Mouse (Mus musculus): ENCODE results near the gene Eif4a2.

Gene Eif4a2

GRCm38 (mm10) chr16:23124398-23124797, 17.2 kb downstream of the Eif4a2 start:
- Histone ChIP-seq H3K27me3 (ENCODE audit: insufficient read depth, low read length) (no peaks in the 10 kb centered on the region), H3K36me3 (ENCODE audit: insufficient read depth, low read length) (peaks cover 64% of the 10 kb centered on the region), H3K4me3 (replicated peaks; ENCODE audit: low read length) (no peak overlapping the region), H3K4me1 (replicated peaks; ENCODE audit: low read depth, low read length) (peaks cover 21% of the 10 kb centered on the region), H3K9me3 (ENCODE audit: low read length) (no peaks in the 10 kb centered on the region)
- TF ChIP-seq NANOG (IDR thresholded peaks at IDR 0.05; ENCODE audit: borderline replicate concordance, low read length) (no peak), POU5F1 (IDR thresholded peaks at IDR 0.05; ENCODE audit: borderline replicate concordance, low read length) (no peak), CTCF (conservative IDR thresholded peaks at IDR 0.05; ENCODE audit: low read length) (no peak)

- Histone ChIP-seq H3K4me1 (replicated peaks; ENCODE audit: low read depth, low read length) (peaks cover 27% of the 10 kb centered on the region), H3K36me3 (ENCODE audit: insufficient read depth, low read length) (peaks cover 41% of the 10 kb centered on the region), H3K9me3 (ENCODE audit: low read length) (no peaks in the 10 kb centered on the region), H3K27me3 (ENCODE audit: insufficient read depth, low read length) (no peaks in the 10 kb centered on the region), H3K4me3 (replicated peaks; ENCODE audit: low read length) (peak overlapping the region; percentile 95)
- TF ChIP-seq POU5F1 (IDR thresholded peaks at IDR 0.05; ENCODE audit: borderline replicate concordance, low read length) = no peak
Observed at GRCm38 (mm10) chr16:23127311-23127672, 20.0 kb downstream of the Eif4a2 start.

- H3K4me1 ChIP-seq (replicated peaks; ENCODE audit: low read depth, low read length) = peaks cover 27% of the 10 kb centered on the region
Observed at GRCm38 (mm10) chr16:23127673-23128375, 20.6 kb downstream of the Eif4a2 start, which contains the start of gene Rfc4. Gene Rfc4 (minus strand): TSS chr16:23127737.

GRCm38 (mm10) chr16:23130303-23130702, 23.1 kb downstream of the Eif4a2 start:
- TF ChIP-seq CTCF (conservative IDR thresholded peaks at IDR 0.05; ENCODE audit: low read length) (no peak), POU5F1 (IDR thresholded peaks at IDR 0.05; ENCODE audit: borderline replicate concordance, low read length) (no peak), NANOG (IDR thresholded peaks at IDR 0.05; ENCODE audit: borderline replicate concordance, low read length) (no peak)
- H3K9me3 ChIP-seq (ENCODE audit: low read length) = no peaks in the 10 kb centered on the region
- peaks cover 15% of the 10 kb centered on the region for H3K36me3 ChIP-seq (ENCODE audit: insufficient read depth, low read length)
- H3K4me3 ChIP-seq (replicated peaks; ENCODE audit: low read length) = no peak overlapping the region
- peaks cover 27% of the 10 kb centered on the region for H3K4me1 ChIP-seq (replicated peaks; ENCODE audit: low read depth, low read length)
- H3K27me3 ChIP-seq (ENCODE audit: insufficient read depth, low read length) = no peaks in the 10 kb centered on the region

More at GRCm38 (mm10) chr16:23127673-23128375, 20.6 kb downstream of the Eif4a2 start, which contains the start of gene Rfc4:
- Histone ChIP-seq H3K4me3 (replicated peaks; ENCODE audit: low read length) (peak within 1 kb of the TSS; percentile 95), H3K27me3 (ENCODE audit: insufficient read depth, low read length) (no peaks in the 10 kb centered on the region), H3K36me3 (ENCODE audit: insufficient read depth, low read length) (peaks cover 36% of the 10 kb centered on the region), H3K9me3 (ENCODE audit: low read length) (no peaks in the 10 kb centered on the region)
- TF ChIP-seq NANOG (IDR thresholded peaks at IDR 0.05; ENCODE audit: borderline replicate concordance, low read length) (no peak), POU5F1 (IDR thresholded peaks at IDR 0.05; ENCODE audit: borderline replicate concordance, low read length) (no peak), CTCF (conservative IDR thresholded peaks at IDR 0.05; ENCODE audit: low read length) (peak; percentile 40)

GRCm38 (mm10) chr16:23132336-23132735, 25.1 kb downstream of the Eif4a2 start:
- no peaks in the 10 kb centered on the region for H3K9me3 ChIP-seq (ENCODE audit: low read length)
- H3K4me3 ChIP-seq (replicated peaks; ENCODE audit: low read length) = no peak overlapping the region
- no peaks in the 10 kb centered on the region; the same call in 1 of the 2 replicates for H3K27me3 ChIP-seq (ENCODE audit: insufficient read depth, low read length)
- peaks cover 16% of the 10 kb centered on the region for H3K4me1 ChIP-seq (replicated peaks; ENCODE audit: low read depth, low read length)
- TF ChIP-seq NANOG (IDR thresholded peaks at IDR 0.05; ENCODE audit: borderline replicate concordance, low read length) (no peak), POU5F1 (IDR thresholded peaks at IDR 0.05; ENCODE audit: borderline replicate concordance, low read length) (no peak), CTCF (conservative IDR thresholded peaks at IDR 0.05; ENCODE audit: low read length) (no peak)
- H3K36me3 ChIP-seq (ENCODE audit: insufficient read depth, low read length) = peaks cover 6% of the 10 kb centered on the region; the same call in 1 of the 2 replicates

GRCm38 (mm10) chr16:23135421-23136149, 28.3 kb downstream of the Eif4a2 start:
- no peaks in the 10 kb centered on the region for H3K4me1 ChIP-seq (replicated peaks; ENCODE audit: low read depth, low read length)
- TF ChIP-seq POU5F1 (IDR thresholded peaks at IDR 0.05; ENCODE audit: borderline replicate concordance, low read length) (no peak), CTCF (conservative IDR thresholded peaks at IDR 0.05; ENCODE audit: low read length) (peak; percentile 74)

GRCm38 (mm10) chr16:23136406-23136970, 29.2 kb downstream of the Eif4a2 start:
- H3K27me3 ChIP-seq (ENCODE audit: insufficient read depth, low read length) = no peaks in the 10 kb centered on the region; the same call in 1 of the 2 replicates
- H3K4me1 ChIP-seq (replicated peaks; ENCODE audit: low read depth, low read length) = no peaks in the 10 kb centered on the region
- no peaks in the 10 kb centered on the region for H3K9me3 ChIP-seq (ENCODE audit: low read length)
- no peak overlapping the region for H3K4me3 ChIP-seq (replicated peaks; ENCODE audit: low read length)
- H3K36me3 ChIP-seq (ENCODE audit: insufficient read depth, low read length) = no peaks in the 10 kb centered on the region
- no peak for TF ChIP-seq POU5F1 (IDR thresholded peaks at IDR 0.05; ENCODE audit: borderline replicate concordance, low read length)
- TF ChIP-seq CTCF (conservative IDR thresholded peaks at IDR 0.05; ENCODE audit: low read length) = no peak
- no peak for TF ChIP-seq NANOG (IDR thresholded peaks at IDR 0.05; ENCODE audit: borderline replicate concordance, low read length)

More at GRCm38 (mm10) chr16:23135421-23136149, 28.3 kb downstream of the Eif4a2 start:
- Histone ChIP-seq H3K4me3 (replicated peaks; ENCODE audit: low read length) (no peak overlapping the region), H3K27me3 (ENCODE audit: insufficient read depth, low read length) (no peaks in the 10 kb centered on the region; the same call in 1 of the 2 replicates), H3K9me3 (ENCODE audit: low read length) (no peaks in the 10 kb centered on the region), H3K36me3 (ENCODE audit: insufficient read depth, low read length) (peaks cover 3% of the 10 kb centered on the region; the same call in 1 of the 2 replicates)

GRCm38 (mm10) chr16:23140911-23141310, 33.7 kb downstream of the Eif4a2 start:
- Histone ChIP-seq H3K4me3 (replicated peaks; ENCODE audit: low read length) (no peak overlapping the region), H3K27me3 (ENCODE audit: insufficient read depth, low read length) (no peaks in the 10 kb centered on the region; the same call in 1 of the 2 replicates), H3K36me3 (ENCODE audit: insufficient read depth, low read length) (no peaks in the 10 kb centered on the region), H3K4me1 (replicated peaks; ENCODE audit: low read depth, low read length) (no peaks in the 10 kb centered on the region), H3K9me3 (ENCODE audit: low read length) (no peaks in the 10 kb centered on the region)
- TF ChIP-seq CTCF (conservative IDR thresholded peaks at IDR 0.05; ENCODE audit: low read length) (no peak), NANOG (IDR thresholded peaks at IDR 0.05; ENCODE audit: borderline replicate concordance, low read length) (no peak), POU5F1 (IDR thresholded peaks at IDR 0.05; ENCODE audit: borderline replicate concordance, low read length) (no peak)

Data from E14TG2a.4 (cell line).